Mouse (Mus musculus): ENCODE data around the gene Krt83. TPM values are rescaled to one million over a fixed set of nuclear protein-coding genes. Genes with fewer than 3 reads are reported as not detected.
"Not testable (repeated sequence)": the region's sequence is repeated elsewhere in the genome, so short reads cannot be mapped to it uniquely, and the experiment has no call there.

Krt83 gene
- 0.32 and 0.51 TPM in 2 replicates for polyA plus RNA-seq (2015; fragmentation: Nextera tagmentation; extraction: Ambion mirVana)

DNA sequence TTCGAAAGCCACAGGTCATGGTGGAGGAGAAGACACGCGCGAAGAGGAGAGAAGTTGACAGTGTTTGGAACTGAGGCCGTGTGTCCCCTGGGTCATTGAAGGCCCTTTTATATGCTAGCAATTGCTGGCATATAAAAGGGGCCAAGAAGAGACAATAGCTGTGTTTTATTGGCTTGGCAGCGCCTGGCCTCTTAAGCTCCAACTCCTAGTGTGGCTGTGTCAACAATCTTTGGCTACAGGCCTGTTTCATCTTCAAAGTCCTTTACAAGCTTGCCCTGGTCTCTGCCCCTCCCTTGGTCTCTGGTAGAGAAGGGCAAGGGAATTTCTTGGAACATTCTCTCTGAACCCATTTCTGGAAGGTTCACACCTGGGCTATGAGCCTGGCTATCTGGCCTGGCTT lies at the start of gene Krt83:
TSS of gene Krt83 (minus strand) at position 82 of the 400 bp plus-strand sequence.
- no peak within 1 kb of the TSS for H3K27ac ChIP-seq (replicated peaks)
- WGBS (ENCODE audit: insufficient replicate concordance) = 78% methylated on average over 6 of the region's 6 CpGs
- no peak within 1 kb of the TSS for H3K4me3 ChIP-seq (replicated peaks)
- H3K9me3 ChIP-seq (replicated peaks) = no peaks in the 10 kb centered on the region
- H3K4me2 ChIP-seq = no peak within 1 kb of the TSS
- no peaks in the 10 kb centered on the region for H3K4me1 ChIP-seq (replicated peaks)
- no peaks in the 10 kb centered on the region for H3K36me3 ChIP-seq (replicated peaks)
- H3K27me3 ChIP-seq = no peaks in the 10 kb centered on the region; the same call in 1 of the 2 replicates
- H3K9ac ChIP-seq = no peak within 1 kb of the TSS
- no peak for ATAC-seq (ENCODE audit: insufficient read depth)

DNA sequence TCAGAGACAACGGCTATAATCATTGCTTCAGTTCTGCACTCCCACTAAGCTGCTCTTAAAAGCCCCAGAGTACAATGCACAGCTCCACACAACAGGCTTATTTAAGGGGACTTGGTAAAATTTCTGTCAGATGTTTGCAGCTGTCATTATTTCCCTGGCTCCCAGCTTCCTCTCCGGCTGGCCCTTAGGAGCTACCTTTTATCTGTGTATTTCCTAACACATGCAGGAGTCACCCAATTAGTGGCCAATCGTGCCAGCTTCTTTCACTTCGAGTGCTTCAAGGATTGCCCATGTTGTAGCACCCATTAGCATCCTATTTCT lies 47.2 kb upstream of the Krt83 start:
- Histone ChIP-seq H3K27me3 (no peaks in the 10 kb centered on the region), H3K4me1 (replicated peaks) (no peaks in the 10 kb centered on the region), H3K9me3 (replicated peaks) (no peaks in the 10 kb centered on the region), H3K4me2 (no peak overlapping the region), H3K4me3 (replicated peaks) (no peak overlapping the region), H3K36me3 (replicated peaks) (no peaks in the 10 kb centered on the region), H3K27ac (replicated peaks) (no peak overlapping the region), H3K9ac (no peak overlapping the region)
- WGBS (ENCODE audit: insufficient replicate concordance) = 53% methylated on average over 4 of the region's 4 CpGs
- ATAC-seq (ENCODE audit: insufficient read depth) = no peak

DNA sequence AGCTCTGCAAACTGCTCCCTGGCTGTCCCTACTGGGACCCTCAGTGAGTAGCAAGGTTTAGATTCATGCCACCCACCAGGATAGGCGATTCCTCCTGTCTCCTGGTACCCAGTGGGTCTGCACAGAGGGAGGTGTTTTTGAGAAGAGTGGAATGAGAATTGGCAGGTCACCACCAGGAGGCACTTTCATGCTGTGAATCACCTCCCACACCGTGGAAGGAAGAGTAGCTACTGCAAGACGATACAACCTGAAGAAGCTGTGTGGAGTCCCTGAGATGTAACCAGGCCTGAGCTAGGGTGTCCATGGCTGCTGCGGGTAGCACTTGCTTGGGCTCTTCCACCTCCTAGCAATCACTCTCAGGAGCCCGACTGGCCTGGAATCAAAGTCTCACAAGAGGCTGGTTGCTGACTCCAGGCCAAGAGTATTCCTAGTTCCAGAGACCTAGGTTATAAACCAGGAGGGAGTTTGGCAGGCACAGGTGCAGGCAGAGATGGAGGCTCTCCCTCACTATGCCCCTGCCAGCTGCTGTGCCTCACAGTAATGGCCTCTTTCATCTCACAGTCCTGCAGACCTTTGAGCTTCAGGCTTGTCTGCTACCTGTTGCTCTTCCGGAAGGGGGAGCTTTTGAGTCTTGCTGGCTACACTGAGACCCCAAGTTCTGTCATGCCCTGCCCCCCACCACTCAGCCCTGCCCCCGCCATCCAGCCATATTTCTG lies 46.7 kb upstream of the Krt83 start:
- no peaks in the 10 kb centered on the region for H3K9me3 ChIP-seq (replicated peaks)
- no peak overlapping the region for H3K4me3 ChIP-seq (replicated peaks)
- no peak overlapping the region for H3K4me2 ChIP-seq
- WGBS (ENCODE audit: insufficient replicate concordance) = 31% methylated on average over 7 of the region's 7 CpGs
- no peaks in the 10 kb centered on the region for H3K36me3 ChIP-seq (replicated peaks)
- no peaks in the 10 kb centered on the region for H3K4me1 ChIP-seq (replicated peaks)
- no peak overlapping the region for H3K9ac ChIP-seq
- ATAC-seq (ENCODE audit: insufficient read depth) = no peak
- H3K27me3 ChIP-seq = no peaks in the 10 kb centered on the region
- H3K27ac ChIP-seq (replicated peaks) = no peak overlapping the region

DNA sequence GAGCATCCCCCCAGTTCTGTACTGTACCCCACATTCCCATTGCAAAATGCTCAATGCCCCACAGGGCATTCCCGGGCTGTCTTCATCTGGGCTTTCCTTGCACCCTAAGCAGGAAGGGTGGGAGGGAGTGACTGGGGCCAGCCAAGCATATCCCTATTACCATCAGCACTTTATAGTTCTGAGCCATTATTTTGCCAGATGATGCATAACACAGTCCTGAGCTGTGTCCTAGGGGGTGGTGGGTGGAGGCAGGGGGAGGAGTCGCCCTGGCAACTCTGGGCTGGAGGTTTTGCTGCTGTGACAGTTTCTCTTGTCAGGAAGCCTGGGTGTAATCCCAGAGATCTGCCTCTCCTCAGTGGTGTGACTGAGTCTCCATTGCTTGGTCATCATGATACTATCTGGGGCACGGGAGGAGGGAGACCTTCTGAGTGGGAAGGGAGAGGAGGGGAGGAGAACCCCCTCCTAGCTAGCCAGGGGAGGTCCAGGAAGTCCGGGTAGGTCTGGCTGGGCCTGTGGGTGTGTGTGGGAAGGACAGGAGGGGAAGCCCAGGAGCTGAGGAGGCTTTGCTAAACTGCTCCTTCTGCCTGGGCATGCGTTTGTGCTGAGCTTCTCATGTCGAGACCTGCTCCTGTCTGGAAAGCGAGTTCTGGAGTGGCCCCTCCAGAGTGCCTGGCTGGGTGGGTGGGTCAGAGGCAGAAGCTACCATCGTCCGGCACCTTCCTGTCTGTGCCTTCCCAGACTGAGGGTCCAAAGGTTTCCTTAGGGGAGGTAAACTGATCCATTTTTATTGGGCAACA lies 44.9 kb upstream of the Krt83 start:
- H3K9me3 ChIP-seq (replicated peaks) = no peaks in the 10 kb centered on the region
- H3K36me3 ChIP-seq (replicated peaks) = no peaks in the 10 kb centered on the region
- no peak overlapping the region for H3K4me2 ChIP-seq
- H3K27me3 ChIP-seq = no peaks in the 10 kb centered on the region
- no peak overlapping the region for H3K9ac ChIP-seq
- no peaks in the 10 kb centered on the region for H3K4me1 ChIP-seq (replicated peaks)
- H3K4me3 ChIP-seq (replicated peaks) = no peak overlapping the region
- H3K27ac ChIP-seq (replicated peaks) = no peak overlapping the region
- ATAC-seq (ENCODE audit: insufficient read depth) = no peak
- 32% methylated on average over 9 of the region's 9 CpGs for WGBS (ENCODE audit: insufficient replicate concordance)

DNA sequence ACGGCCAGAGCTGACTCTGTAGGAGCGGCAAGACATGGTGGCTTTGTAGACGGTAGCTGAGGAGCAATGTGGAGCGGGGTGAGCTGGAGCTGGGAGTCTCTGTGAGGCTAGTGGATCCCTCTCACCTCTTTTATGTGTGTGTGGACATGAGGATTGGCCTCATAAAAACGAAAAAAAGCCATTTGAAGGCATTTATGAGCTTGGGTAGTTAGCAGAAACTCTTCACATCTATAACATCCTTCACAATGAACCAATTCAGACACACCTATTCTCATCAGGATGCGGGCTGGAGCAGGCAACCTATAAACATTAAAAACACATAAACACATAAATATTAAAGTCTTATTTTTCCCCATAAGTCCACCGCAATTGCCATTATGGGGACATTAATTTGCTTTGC lies 41.4 kb upstream of the Krt83 start, which contains the start of gene Krt84:
TSS of gene Krt84 (minus strand) at position 101 of the 400 bp plus-strand sequence.
- no peak within 1 kb of the TSS for H3K9ac ChIP-seq
- H3K27ac ChIP-seq (replicated peaks) = no peak within 1 kb of the TSS
- no peak within 1 kb of the TSS for H3K4me3 ChIP-seq (replicated peaks)
- H3K4me1 ChIP-seq (replicated peaks) = no peaks in the 10 kb centered on the region
- no peaks in the 10 kb centered on the region for H3K9me3 ChIP-seq (replicated peaks)
- no peak within 1 kb of the TSS for H3K4me2 ChIP-seq
- no peaks in the 10 kb centered on the region for H3K27me3 ChIP-seq
- no peak for ATAC-seq (ENCODE audit: insufficient read depth)
- H3K36me3 ChIP-seq (replicated peaks) = no peaks in the 10 kb centered on the region
- 69% methylated on average over 7 of the region's 7 CpGs for WGBS (ENCODE audit: insufficient replicate concordance)

DNA sequence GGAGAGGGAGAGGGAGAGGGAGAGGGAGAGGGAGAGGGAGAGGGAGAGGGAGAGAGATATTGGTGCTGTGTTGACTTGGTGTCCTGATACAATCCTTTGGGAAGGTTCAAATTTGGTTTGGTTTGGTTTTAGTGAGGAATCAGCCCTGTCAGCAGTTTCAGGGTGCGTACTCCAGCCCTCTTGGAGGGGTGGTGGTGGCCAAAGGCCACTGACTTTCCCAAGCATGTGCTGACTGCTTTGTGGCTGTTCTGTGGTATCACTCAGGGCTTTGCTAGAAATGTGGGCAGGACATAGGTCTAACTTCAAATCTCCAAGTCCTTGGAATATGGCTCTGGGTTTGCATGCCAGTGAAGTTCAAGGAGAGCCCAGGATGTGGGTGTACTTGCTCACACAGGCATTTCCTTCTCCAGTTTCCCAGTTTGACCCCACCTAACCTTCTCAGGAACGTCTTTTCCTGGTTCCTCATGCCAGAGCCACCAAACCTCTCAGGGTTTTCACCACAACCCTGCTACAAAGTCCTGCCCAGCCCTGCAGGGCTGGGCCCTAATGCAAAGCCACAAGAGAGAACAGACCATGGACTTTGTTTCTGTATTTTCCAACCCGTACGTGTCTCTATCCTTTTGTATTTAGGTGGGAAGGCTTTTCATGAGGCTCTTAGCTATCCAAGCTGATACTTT lies 31.4 kb upstream of the Krt83 start:
- no peak overlapping the region for H3K27ac ChIP-seq (replicated peaks)
- H3K27me3 ChIP-seq = peaks cover 3% of the 10 kb centered on the region; the same call in 1 of the 2 replicates
- H3K9ac ChIP-seq = no peak overlapping the region
- H3K4me3 ChIP-seq (replicated peaks) = no peak overlapping the region
- no peaks in the 10 kb centered on the region for H3K4me1 ChIP-seq (replicated peaks)
- no peak for ATAC-seq (ENCODE audit: insufficient read depth)
- H3K9me3 ChIP-seq (replicated peaks) = no peaks in the 10 kb centered on the region
- H3K36me3 ChIP-seq (replicated peaks) = no peaks in the 10 kb centered on the region
- H3K4me2 ChIP-seq = no peak overlapping the region
- 35% methylated on average over 4 of the region's 4 CpGs for WGBS (ENCODE audit: insufficient replicate concordance)

DNA sequence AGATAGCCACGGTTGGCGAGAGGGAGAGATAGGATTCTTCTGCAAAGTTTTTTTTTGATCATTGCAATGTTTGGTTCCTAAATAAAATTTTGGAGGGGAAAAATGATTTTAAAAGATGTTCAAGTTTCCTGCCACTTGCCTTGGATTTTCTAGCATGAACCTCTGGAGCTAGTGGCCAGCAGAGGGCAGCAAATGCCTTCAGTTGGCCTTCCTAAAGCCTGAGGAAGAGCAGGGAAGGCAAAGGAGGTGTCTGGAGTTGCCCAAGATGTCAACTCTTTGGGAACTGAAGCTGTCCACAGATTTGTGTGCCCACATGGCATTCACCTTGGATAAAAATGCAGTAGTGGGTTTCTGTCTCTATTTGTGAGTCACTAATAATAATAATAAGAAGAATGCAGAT lies 28.5 kb upstream of the Krt83 start:
- no peak overlapping the region for H3K4me3 ChIP-seq (replicated peaks)
- no peaks in the 10 kb centered on the region for H3K4me1 ChIP-seq (replicated peaks)
- no peaks in the 10 kb centered on the region for H3K36me3 ChIP-seq (replicated peaks)
- ATAC-seq (ENCODE audit: insufficient read depth) = no peak
- no peaks in the 10 kb centered on the region for H3K9me3 ChIP-seq (replicated peaks)
- no peak overlapping the region for H3K27ac ChIP-seq (replicated peaks)
- 1% methylated on average over 2 of the region's 2 CpGs for WGBS (ENCODE audit: insufficient replicate concordance)
- no peak overlapping the region for H3K4me2 ChIP-seq
- H3K27me3 ChIP-seq = peaks cover 3% of the 10 kb centered on the region; the same call in 1 of the 2 replicates
- H3K9ac ChIP-seq = no peak overlapping the region

DNA sequence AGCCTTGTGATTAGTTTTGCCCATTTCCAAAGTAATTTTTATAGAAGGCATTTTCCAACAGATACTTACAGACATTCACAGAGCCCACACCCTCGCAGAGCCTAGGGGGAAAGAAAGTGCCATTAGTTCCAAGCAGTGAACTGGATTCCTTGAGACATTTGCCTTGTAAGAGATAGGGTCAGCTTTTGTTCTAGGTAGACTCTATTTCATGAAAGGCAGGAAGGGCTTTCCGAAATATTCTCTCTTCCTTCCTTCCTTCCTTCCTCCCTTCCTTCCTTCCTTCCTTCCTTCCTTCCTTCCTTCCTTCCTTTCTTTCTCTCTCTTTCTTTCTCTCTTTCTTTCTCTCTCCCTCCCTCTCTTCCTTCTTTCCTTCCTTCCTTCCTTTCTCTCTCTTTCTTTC lies 25.8 kb upstream of the Krt83 start, which contains the start of gene Gm49425:
TSS of gene Gm49425 (minus strand) at position 101 of the 400 bp plus-strand sequence.
- not testable (repeated sequence) for H3K9me3 ChIP-seq (replicated peaks); H3K9ac ChIP-seq; H3K27me3 ChIP-seq; H3K4me2 ChIP-seq; H3K4me3 ChIP-seq (replicated peaks); H3K36me3 ChIP-seq (replicated peaks); H3K4me1 ChIP-seq (replicated peaks); ATAC-seq (ENCODE audit: insufficient read depth); H3K27ac ChIP-seq (replicated peaks)
- WGBS (ENCODE audit: insufficient replicate concordance) = 30% methylated on average over 2 of the region's 2 CpGs

DNA sequence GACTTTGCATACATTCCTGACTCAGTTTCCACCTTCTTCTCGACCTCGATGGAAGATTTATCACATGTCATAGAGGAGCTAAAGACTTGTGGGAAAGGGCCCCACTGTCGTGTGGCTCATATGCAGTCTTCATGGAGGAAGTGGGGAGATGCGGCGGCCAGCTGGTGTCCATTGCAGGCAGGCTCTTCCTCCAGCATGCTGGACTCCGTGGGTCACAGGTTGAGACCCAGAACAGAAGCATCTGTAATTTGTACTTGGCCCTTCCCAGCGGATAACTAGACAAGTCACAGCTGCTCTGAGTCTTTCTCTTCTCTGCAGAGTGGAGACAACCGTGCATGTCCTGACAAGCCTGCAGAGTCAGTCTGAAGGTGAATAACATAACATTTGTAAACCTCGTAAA lies 16.9 kb upstream of the Krt83 start:
- Histone ChIP-seq H3K4me2 (no peak overlapping the region), H3K9ac (no peak overlapping the region), H3K4me3 (replicated peaks) (no peak overlapping the region), H3K36me3 (replicated peaks) (no peaks in the 10 kb centered on the region), H3K4me1 (replicated peaks) (no peaks in the 10 kb centered on the region), H3K9me3 (replicated peaks) (no peaks in the 10 kb centered on the region), H3K27me3 (no peaks in the 10 kb centered on the region), H3K27ac (replicated peaks) (no peak overlapping the region)
- no peak for ATAC-seq (ENCODE audit: insufficient read depth)
- 40% methylated on average over 9 of the region's 9 CpGs for WGBS (ENCODE audit: insufficient replicate concordance)

DNA sequence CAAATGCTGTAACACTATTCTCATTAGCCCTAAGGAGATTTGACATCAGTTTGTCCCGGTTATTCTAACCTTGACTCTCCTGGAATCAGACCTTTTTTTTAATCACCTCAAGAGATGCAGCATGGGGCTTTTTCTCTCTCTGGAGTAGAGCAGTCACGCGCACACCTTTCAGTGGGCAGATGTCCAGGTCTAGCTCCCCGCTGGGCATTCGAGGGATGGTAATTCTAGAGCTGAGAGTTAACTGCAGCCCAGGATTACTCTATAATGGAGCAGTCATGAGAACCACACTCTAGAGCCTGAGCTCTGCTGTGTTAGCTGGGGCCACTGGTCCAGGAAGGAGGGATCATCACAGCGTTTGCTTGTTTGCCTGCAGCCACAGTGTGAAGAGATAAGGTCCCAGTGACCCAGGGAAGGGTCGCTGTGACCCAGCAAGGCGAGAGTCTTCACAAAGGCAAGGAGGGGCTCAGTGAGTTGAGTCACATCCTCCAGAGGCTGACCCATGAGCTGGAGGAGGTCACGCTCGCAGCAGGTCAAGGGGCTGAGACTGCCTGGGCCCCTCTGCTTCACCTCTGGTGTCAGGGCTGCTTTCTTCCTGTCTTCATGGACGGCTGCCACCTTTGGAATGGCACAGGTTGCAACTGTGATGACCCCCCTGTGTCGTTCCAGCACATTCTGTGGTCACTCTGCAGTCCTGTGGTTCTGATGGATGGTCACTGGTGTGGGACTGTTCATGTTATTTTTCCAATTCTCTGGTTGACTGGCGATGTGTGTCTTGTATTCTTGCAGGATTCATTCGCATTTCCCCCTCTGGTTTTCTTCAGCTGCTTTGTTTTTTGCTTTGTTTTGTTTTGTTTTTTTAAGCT lies 15.8 kb upstream of the Krt83 start:
- ATAC-seq (ENCODE audit: insufficient read depth) = no peak
- no peaks in the 10 kb centered on the region for H3K9me3 ChIP-seq (replicated peaks)

More for the DNA sequence above, 15.8 kb upstream of the Krt83 start:
- H3K36me3 ChIP-seq (replicated peaks) = no peaks in the 10 kb centered on the region
- H3K27me3 ChIP-seq = no peaks in the 10 kb centered on the region
- no peak overlapping the region for H3K9ac ChIP-seq
- WGBS (ENCODE audit: insufficient replicate concordance) = 38% methylated on average over 14 of the region's 14 CpGs
- no peak overlapping the region for H3K4me3 ChIP-seq (replicated peaks)
- H3K4me2 ChIP-seq = no peak overlapping the region
- H3K27ac ChIP-seq (replicated peaks) = no peak overlapping the region
- no peaks in the 10 kb centered on the region for H3K4me1 ChIP-seq (replicated peaks)

Measured in liver, embryonic 15.5 days (tissue).